Mouse (Mus musculus) adrenal gland, adult 18-20 months (tissue): Measurements from ENCODE around the gene 9530077C05Rik. TPM values are rescaled to one million over a fixed set of nuclear protein-coding genes. Genes with fewer than 3 reads are reported as not detected.
A peak's percentile ranks its signal among the peaks of the same experiment; 100 is the strongest.

Experiments used
- DNase-seq, 2 experiments: peaks; one replicate each; pipeline ENCODE4 v3.0.0; 2021 to 2022; ENCODE audit warnings: low spot score in 2 of 2
- total RNA-seq, 2 experiments: library from RNA; stranded (reverse); gene quantifications; 1 replicate in 1 of 2; 2 replicates in 1 of 2; pipeline ENCODE4 v1.2.3; 2021

9530077C05Rik gene
- total RNA-seq, 2 experiments from 2014 or later, result 3.2 to 5.0 TPM

- DNase-seq, result no peak
These were observed 43.7 kb downstream of the 9530077C05Rik start for GRCm38 (mm10) chr9:22455041-22455440.

GRCm38 (mm10) chr9:22457142-22457835, 46.0 kb downstream of the 9530077C05Rik start:
- no peak for DNase-seq

GRCm38 (mm10) chr9:22461946-22462345, 50.6 kb downstream of the 9530077C05Rik start:
- DNase-seq, result no peak

GRCm38 (mm10) chr9:22466212-22466611, 54.9 kb downstream of the 9530077C05Rik start:
- no peak for DNase-seq

GRCm38 (mm10) chr9:22467371-22468169, 56.3 kb downstream of the 9530077C05Rik start:
- DNase-seq, result peak; percentile 54 to 57

GRCm38 (mm10) chr9:22468170-22468898, 57.0 kb downstream of the 9530077C05Rik start:
- DNase-seq, result no peak

GRCm38 (mm10) chr9:22468899-22469259, 57.6 kb downstream of the 9530077C05Rik start:
- no peak for DNase-seq

GRCm38 (mm10) chr9:22469643-22470042, 58.3 kb downstream of the 9530077C05Rik start, which contains the start of gene Rp9:
TSS of gene Rp9 (minus strand) at chr9:22469743.
- DNase-seq, result no peak

GRCm38 (mm10) chr9:22475424-22475868, 64.1 kb downstream of the 9530077C05Rik start, which contains the start of gene Bbs9:
TSS of gene Bbs9 (plus strand) at chr9:22475715.
- DNase-seq, result peak; percentile 83 to 89

GRCm38 (mm10) chr9:22476265-22476664, 65.0 kb downstream of the 9530077C05Rik start:
- DNase-seq, result no peak

- no peak for DNase-seq
These were observed 67.6 kb downstream of the 9530077C05Rik start for GRCm38 (mm10) chr9:22478946-22479345.

GRCm38 (mm10) chr9:22483866-22484561, 72.7 kb downstream of the 9530077C05Rik start:
- DNase-seq, result no peak

GRCm38 (mm10) chr9:22484562-22485308, 73.4 kb downstream of the 9530077C05Rik start:
- no peak for DNase-seq

- DNase-seq, result no peak
These were observed 74.9 kb downstream of the 9530077C05Rik start for GRCm38 (mm10) chr9:22486211-22486610.

- DNase-seq, result no peak
These were observed 77.7 kb downstream of the 9530077C05Rik start for GRCm38 (mm10) chr9:22488963-22489362.

Other genes starting within 250 kb of the 9530077C05Rik start
- 1 to 10 TPM; 1.8 to 2.0 TPM for gene Zfp872, start 223.4 kb upstream of the 9530077C05Rik start, total RNA-seq
- 10 to 100 TPM; 35.5 to 44.0 TPM for gene Zfp809, start 185.8 kb upstream of the 9530077C05Rik start, total RNA-seq
- gene Zfp599, start 151.6 kb upstream of the 9530077C05Rik start, total RNA-seq, result under 1 TPM; 0.50 to 0.61 TPM
- gene Zfp810, start 103.9 kb upstream of the 9530077C05Rik start, total RNA-seq, result 1 to 10 TPM; 4.4 to 4.7 TPM
- 1 to 10 TPM; 1.9 to 2.3 TPM for gene Anln, start 22.3 kb upstream of the 9530077C05Rik start, total RNA-seq
- not detected for gene Gm17545, start 42.8 kb downstream of the 9530077C05Rik start, total RNA-seq
- 10 to 100 TPM; 31.6 to 35.5 TPM for gene Rp9, start 58.2 kb downstream of the 9530077C05Rik start, total RNA-seq
- gene Bbs9, start 64.2 kb downstream of the 9530077C05Rik start, total RNA-seq, result 10 to 100 TPM; 12.5 to 16.5 TPM